Mouse (Mus musculus): Measurements from ENCODE around the gene Zfp414.

GRCm38 (mm10) chr17:33637516-33638276, 8.8 kb downstream of the Zfp414 start, which contains the start of gene Pram1:
- no peak for TF ChIP-seq FLI1 (IDR thresholded peaks at IDR 0.05; ENCODE audit: low read length)
- TF ChIP-seq GATA1 (IDR thresholded peaks at IDR 0.05; ENCODE audit: borderline replicate concordance, low read length), result no peak
